Mouse (Mus musculus): Measurements from ENCODE around the gene Lyrm7. TPM values are rescaled to one million over a fixed set of nuclear protein-coding genes. Genes with fewer than 3 reads are reported as not detected.

Lyrm7 gene
- polyA plus RNA-seq, 1 experiment: 25.3 TPM

- Histone ChIP-seq H3K36me3 (ENCODE audit: control insufficient read depth, insufficient read depth, low read length) (no peaks in the 10 kb centered on the region), H3K27ac (ENCODE audit: control insufficient read depth, insufficient read depth, low read depth, low read length) (no peak overlapping the region), H3K27me3 (ENCODE audit: control insufficient read depth, insufficient read depth, low read length) (no peaks in the 10 kb centered on the region), H3K4me1 (ENCODE audit: control insufficient read depth, insufficient read depth, low read length) (peaks cover 3% of the 10 kb centered on the region), H3K4me3 (ENCODE audit: control insufficient read depth, low read depth, low read length) (no peak overlapping the region)
- no peak for TF ChIP-seq POLR2A (IDR thresholded peaks at IDR 0.05; ENCODE audit: control insufficient read depth, low read depth, low read length)
- TF ChIP-seq CTCF (IDR thresholded peaks at IDR 0.05; ENCODE audit: control insufficient read depth, insufficient read depth, insufficient replicate concordance, low read depth, low read length): no peak
Observed at GRCm38 (mm10) chr11:54881051-54881474, 20.3 kb upstream of the Lyrm7 start.

GRCm38 (mm10) chr11:54879922-54880321, 19.2 kb upstream of the Lyrm7 start:
- H3K36me3 ChIP-seq (ENCODE audit: control insufficient read depth, insufficient read depth, low read length): no peaks in the 10 kb centered on the region
- no peaks in the 10 kb centered on the region for H3K4me1 ChIP-seq (ENCODE audit: control insufficient read depth, insufficient read depth, low read length)
- H3K27ac ChIP-seq (ENCODE audit: control insufficient read depth, insufficient read depth, low read depth, low read length): no peak overlapping the region
- TF ChIP-seq CTCF (IDR thresholded peaks at IDR 0.05; ENCODE audit: control insufficient read depth, insufficient read depth, insufficient replicate concordance, low read depth, low read length) (no peak), POLR2A (IDR thresholded peaks at IDR 0.05; ENCODE audit: control insufficient read depth, low read depth, low read length) (no peak)
- H3K27me3 ChIP-seq (ENCODE audit: control insufficient read depth, insufficient read depth, low read length): no peaks in the 10 kb centered on the region
- no peak overlapping the region for H3K4me3 ChIP-seq (ENCODE audit: control insufficient read depth, low read depth, low read length)

GRCm38 (mm10) chr11:54879434-54879833, 18.7 kb upstream of the Lyrm7 start:
- Histone ChIP-seq H3K4me1 (ENCODE audit: control insufficient read depth, insufficient read depth, low read length) (no peaks in the 10 kb centered on the region), H3K27me3 (ENCODE audit: control insufficient read depth, insufficient read depth, low read length) (no peaks in the 10 kb centered on the region), H3K4me3 (ENCODE audit: control insufficient read depth, low read depth, low read length) (no peak overlapping the region), H3K27ac (ENCODE audit: control insufficient read depth, insufficient read depth, low read depth, low read length) (no peak overlapping the region), H3K36me3 (ENCODE audit: control insufficient read depth, insufficient read depth, low read length) (no peaks in the 10 kb centered on the region)
- TF ChIP-seq CTCF (IDR thresholded peaks at IDR 0.05; ENCODE audit: control insufficient read depth, insufficient read depth, insufficient replicate concordance, low read depth, low read length): peak; percentile 5; the same call in 1 of the 2 replicates
- TF ChIP-seq POLR2A (IDR thresholded peaks at IDR 0.05; ENCODE audit: control insufficient read depth, low read depth, low read length): no peak

- no peak overlapping the region for H3K27ac ChIP-seq (ENCODE audit: control insufficient read depth, insufficient read depth, low read depth, low read length)
- H3K4me1 ChIP-seq (ENCODE audit: control insufficient read depth, insufficient read depth, low read length): no peaks in the 10 kb centered on the region
- H3K27me3 ChIP-seq (ENCODE audit: control insufficient read depth, insufficient read depth, low read length): no peaks in the 10 kb centered on the region
- no peak for TF ChIP-seq POLR2A (IDR thresholded peaks at IDR 0.05; ENCODE audit: control insufficient read depth, low read depth, low read length)
- TF ChIP-seq CTCF (IDR thresholded peaks at IDR 0.05; ENCODE audit: control insufficient read depth, insufficient read depth, insufficient replicate concordance, low read depth, low read length): no peak
- H3K4me3 ChIP-seq (ENCODE audit: control insufficient read depth, low read depth, low read length): no peak overlapping the region
- no peaks in the 10 kb centered on the region for H3K36me3 ChIP-seq (ENCODE audit: control insufficient read depth, insufficient read depth, low read length)
Observed at GRCm38 (mm10) chr11:54878893-54879292, 18.2 kb upstream of the Lyrm7 start.

- Histone ChIP-seq H3K27ac (ENCODE audit: control insufficient read depth, insufficient read depth, low read depth, low read length) (no peak overlapping the region), H3K27me3 (ENCODE audit: control insufficient read depth, insufficient read depth, low read length) (no peaks in the 10 kb centered on the region), H3K36me3 (ENCODE audit: control insufficient read depth, insufficient read depth, low read length) (no peaks in the 10 kb centered on the region; the same call in none of the 2 replicates), H3K4me1 (ENCODE audit: control insufficient read depth, insufficient read depth, low read length) (no peaks in the 10 kb centered on the region), H3K4me3 (ENCODE audit: control insufficient read depth, low read depth, low read length) (no peak overlapping the region)
- no peak for TF ChIP-seq POLR2A (IDR thresholded peaks at IDR 0.05; ENCODE audit: control insufficient read depth, low read depth, low read length)
- TF ChIP-seq CTCF (IDR thresholded peaks at IDR 0.05; ENCODE audit: control insufficient read depth, insufficient read depth, insufficient replicate concordance, low read depth, low read length): no peak
Observed at GRCm38 (mm10) chr11:54876031-54876430, 15.3 kb upstream of the Lyrm7 start.

GRCm38 (mm10) chr11:54871831-54872537, 11.3 kb upstream of the Lyrm7 start:
- peak overlapping the region; percentile 24; the same call in 1 of the 2 replicates for H3K27ac ChIP-seq (ENCODE audit: control insufficient read depth, insufficient read depth, low read depth, low read length)
- H3K27me3 ChIP-seq (ENCODE audit: control insufficient read depth, insufficient read depth, low read length): no peaks in the 10 kb centered on the region
- no peak overlapping the region for H3K4me3 ChIP-seq (ENCODE audit: control insufficient read depth, low read depth, low read length)
- H3K36me3 ChIP-seq (ENCODE audit: control insufficient read depth, insufficient read depth, low read length): peaks cover 2% of the 10 kb centered on the region
- no peaks in the 10 kb centered on the region; the same call in 1 of the 2 replicates for H3K4me1 ChIP-seq (ENCODE audit: control insufficient read depth, insufficient read depth, low read length)
- TF ChIP-seq CTCF (IDR thresholded peaks at IDR 0.05; ENCODE audit: control insufficient read depth, insufficient read depth, insufficient replicate concordance, low read depth, low read length) (no peak), POLR2A (IDR thresholded peaks at IDR 0.05; ENCODE audit: control insufficient read depth, low read depth, low read length) (no peak)

GRCm38 (mm10) chr11:54869318-54869717, 8.6 kb upstream of the Lyrm7 start:
- H3K4me1 ChIP-seq (ENCODE audit: control insufficient read depth, insufficient read depth, low read length): peaks cover 2% of the 10 kb centered on the region; the same call in 1 of the 2 replicates
- TF ChIP-seq POLR2A (IDR thresholded peaks at IDR 0.05; ENCODE audit: control insufficient read depth, low read depth, low read length) (no peak), CTCF (IDR thresholded peaks at IDR 0.05; ENCODE audit: control insufficient read depth, insufficient read depth, insufficient replicate concordance, low read depth, low read length) (no peak)
- peaks cover 2% of the 10 kb centered on the region for H3K36me3 ChIP-seq (ENCODE audit: control insufficient read depth, insufficient read depth, low read length)
- H3K27me3 ChIP-seq (ENCODE audit: control insufficient read depth, insufficient read depth, low read length): no peaks in the 10 kb centered on the region
- no peak overlapping the region for H3K27ac ChIP-seq (ENCODE audit: control insufficient read depth, insufficient read depth, low read depth, low read length)
- no peak overlapping the region for H3K4me3 ChIP-seq (ENCODE audit: control insufficient read depth, low read depth, low read length)

Measured in testis, adult 2 months (tissue).